Mouse (Mus musculus) cerebellum, adult 8-10 months (tissue): Measurements from ENCODE around the gene Olfr980.
"Not testable (repeated sequence)": the region's sequence is repeated elsewhere in the genome, so short reads cannot be mapped to it uniquely, and the experiment has no call there.

Source experiments
- DNase-seq: peaks from one replicate; pipeline ENCODE4 v3.0.0; 2022

Olfr980 gene

DNA sequence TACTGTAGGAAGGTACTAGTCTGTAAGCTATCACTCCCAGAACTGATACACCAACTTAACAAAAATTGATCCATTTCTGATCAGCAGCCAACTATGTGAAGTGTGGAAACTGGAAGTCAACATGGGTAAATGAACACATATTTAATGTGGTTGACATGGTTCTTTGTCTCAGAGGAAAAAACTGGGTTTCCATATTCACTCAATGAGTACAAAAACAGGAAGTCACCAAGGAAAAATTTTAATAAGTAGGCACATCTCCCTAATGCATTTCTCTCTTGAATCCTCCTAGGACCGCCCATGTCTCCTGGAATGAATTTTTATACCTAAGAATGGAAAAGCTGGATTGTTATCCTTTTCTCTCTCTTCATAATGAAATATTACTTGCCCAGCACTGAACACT, at the start of gene Olfr980:
Gene Olfr980 (minus strand): TSS at position 101 of the 400 bp plus-strand sequence.
- no peak for DNase-seq

DNA sequence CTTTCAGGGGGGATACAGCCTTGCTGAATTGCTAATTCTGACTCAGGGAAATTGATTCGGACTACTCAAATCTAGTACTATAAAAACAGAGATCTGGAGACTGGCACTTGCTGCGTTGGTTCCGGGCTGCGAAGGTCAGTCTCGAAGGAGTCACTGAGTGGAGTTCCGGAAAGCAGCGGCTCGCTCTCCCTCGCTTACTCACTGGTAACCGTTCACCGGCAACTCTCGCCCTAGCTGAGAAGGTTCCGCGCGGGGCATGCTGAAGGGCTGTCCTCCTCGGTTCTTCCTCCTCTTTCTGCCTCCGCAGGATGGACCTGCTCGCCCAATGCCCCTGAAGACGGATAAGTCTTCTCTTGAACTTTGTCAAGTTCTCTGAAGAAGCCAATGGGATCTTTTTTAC, 40.8 kb upstream of the Olfr980 start:
- no peak for DNase-seq

DNA sequence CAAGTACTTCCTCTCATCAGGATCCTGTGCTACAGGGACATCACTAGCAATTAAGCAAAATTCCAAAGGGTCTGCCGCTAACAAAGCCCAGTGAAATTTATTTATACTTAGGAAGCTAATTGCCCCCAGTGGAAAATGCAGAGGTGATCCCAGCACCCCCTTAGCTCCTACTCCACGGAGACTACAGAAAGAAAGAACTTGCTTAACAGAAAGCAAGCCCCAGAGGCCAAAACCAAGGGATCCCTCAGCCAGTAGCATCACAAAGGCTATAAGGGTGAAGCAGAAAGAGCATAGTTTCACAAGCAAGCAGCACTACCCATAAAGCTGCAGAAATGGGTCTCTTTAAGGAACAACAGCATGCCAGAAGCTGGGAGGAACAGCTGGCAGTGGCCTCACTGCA, 11.8 kb upstream of the Olfr980 start, which contains the start of gene Olfr981:
Gene Olfr981 (plus strand): TSS at position 301 of the 400 bp plus-strand sequence.
- no peak for DNase-seq

DNA sequence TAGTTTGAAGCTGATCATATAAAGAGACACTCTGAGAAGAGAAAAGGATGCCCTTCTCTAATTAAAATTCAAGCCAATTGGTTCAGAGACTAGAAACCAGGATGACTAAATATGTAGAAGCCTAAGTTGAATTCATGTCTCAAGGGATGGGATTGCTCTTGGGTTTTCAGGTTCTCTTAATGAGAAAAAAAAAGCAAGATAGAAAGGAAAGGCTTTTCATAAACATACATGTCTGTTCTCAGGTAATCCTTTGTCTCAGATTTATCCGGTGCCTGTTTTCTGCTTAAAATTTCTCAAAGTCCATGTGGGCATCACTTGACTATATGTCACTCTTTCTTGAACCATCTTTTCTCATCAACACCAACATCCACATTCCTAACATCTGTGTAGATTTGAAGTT, 6.0 kb downstream of the Olfr980 start, which contains the start of gene Olfr979:
Gene Olfr979 (minus strand): TSS at position 101 of the 400 bp plus-strand sequence.
- no peak for DNase-seq

- no peak for DNase-seq
Observed at GRCm38 (mm10) chr9:39991813-39992212, 17.6 kb downstream of the Olfr980 start, which contains the start of gene Olfr978. Gene Olfr978, plus strand, starts transcription at chr9:39992113.

GRCm38 (mm10) chr9:39976581-39977145, 32.7 kb downstream of the Olfr980 start:
- DNase-seq: not testable (repeated sequence)

DNA sequence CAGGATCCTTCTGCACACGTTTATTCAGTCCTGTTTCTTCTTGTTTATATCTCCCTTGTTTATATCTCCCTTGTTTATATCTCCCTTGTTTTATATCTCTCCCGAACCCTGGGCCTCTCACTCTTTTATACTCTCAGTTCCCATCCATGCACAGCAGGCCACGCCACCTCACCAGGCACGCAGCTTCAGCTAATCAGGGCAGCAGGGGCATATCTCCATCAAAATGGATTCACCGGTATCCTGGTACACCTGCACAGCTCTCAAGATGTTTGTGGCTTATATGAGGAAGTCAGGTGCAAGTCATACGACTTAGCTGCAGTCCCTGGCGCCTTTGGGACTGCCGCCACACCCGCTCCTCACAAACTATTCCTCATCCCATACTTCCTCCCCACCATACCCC, 48.3 kb downstream of the Olfr980 start, which contains the start of gene Olfr976:
Gene Olfr976 (minus strand): TSS at position 101 of the 400 bp plus-strand sequence.
- DNase-seq: not testable (repeated sequence)
